Mouse (Mus musculus): ENCODE measurements at regions not wholly inside any gene's neighbourhood (a gene's known extent, or its start where the extent isn't known, plus 50 kb on each side); places are given as distances from the start of the nearest gene placed in this dataset.
"Not testable (repeated sequence)": the region's sequence is repeated elsewhere in the genome, so short reads cannot be mapped to it uniquely, and the experiment has no call there.

DNA sequence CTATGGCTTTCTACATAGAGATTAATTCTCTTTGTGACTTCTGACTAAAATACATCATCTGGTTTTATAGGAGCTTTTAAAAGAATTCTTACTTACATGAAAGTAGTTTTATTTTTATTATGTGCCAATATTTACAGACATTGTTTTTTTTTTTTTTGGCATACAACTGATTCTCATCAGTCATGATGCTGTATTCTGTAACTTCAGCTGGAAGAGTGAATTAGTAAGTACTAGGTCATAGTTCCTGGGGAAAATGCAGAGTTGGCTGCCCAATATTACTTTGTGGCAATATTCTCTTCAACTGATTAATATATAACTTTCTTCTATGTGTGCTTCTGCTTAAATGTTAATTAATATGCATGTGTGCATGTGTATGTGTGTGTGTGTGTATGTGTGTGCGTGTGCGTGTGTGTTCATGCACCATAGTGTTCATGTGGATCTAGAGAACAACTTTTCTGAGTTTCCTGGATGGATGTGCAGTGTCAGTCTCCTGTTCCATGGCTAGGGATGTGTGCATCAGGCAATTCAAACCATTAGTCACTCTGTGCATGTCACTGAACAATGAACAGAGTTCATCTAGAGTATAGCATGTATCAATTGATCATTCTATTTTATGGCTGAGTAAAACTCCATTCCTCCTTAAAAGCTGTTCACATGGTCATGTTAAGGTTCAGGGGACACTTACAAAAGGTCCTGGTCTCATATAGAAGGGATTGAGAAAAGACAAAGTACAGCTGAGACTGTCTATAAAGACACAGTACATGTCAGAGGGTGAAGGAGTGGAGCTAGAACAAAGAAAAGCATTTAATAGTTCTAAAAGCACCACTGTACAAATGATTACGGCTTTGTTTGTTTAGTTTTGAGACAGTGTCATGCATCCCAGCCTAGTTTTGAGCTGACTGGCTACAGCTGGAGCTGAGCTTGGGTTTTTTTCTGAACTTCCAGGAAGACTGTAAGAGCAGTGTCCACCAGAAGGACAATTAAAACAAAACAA lies 431.8 kb downstream of the Lmo7 start:
- DNase-seq: no peak

DNA sequence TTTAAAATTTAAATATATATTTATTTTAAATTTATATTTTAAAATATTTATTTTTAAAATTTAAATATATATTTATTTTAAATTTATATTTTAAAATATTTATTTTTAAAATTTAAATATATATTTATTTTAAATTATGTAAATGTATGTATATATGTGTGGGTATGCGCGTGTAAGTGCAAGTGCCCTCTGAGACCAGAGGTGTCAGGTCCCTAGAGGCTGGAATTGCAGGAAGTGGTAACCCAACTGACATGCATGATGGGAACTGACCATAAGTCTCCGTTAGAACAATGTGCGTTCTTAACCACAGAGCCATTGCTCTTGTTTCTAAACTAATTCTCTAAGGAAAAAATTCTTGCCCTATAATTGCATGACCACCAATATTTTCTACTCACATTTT lies 420.7 kb downstream of the Lmo7 start:
- not testable (repeated sequence) for DNase-seq

DNA sequence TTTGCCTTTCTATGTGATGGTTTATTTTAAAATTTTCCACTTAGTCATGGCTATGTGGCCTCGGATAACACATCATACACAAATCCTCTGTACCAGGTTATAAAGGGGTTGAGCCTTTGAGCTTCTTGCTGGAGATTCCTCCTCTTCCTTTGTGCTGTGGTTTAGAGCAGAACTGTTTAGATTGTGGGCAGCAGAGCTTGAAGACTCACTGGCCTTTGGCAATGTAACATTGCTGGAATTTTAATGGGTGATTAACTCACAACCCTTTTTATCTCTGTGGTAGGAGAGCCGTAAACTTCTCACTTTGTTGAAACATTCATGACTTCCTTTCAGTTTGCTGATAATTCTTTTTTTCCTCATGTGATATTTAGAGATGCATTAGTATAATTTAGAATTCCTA lies 413.0 kb downstream of the Lmo7 start:
- no peak for DNase-seq

DNA sequence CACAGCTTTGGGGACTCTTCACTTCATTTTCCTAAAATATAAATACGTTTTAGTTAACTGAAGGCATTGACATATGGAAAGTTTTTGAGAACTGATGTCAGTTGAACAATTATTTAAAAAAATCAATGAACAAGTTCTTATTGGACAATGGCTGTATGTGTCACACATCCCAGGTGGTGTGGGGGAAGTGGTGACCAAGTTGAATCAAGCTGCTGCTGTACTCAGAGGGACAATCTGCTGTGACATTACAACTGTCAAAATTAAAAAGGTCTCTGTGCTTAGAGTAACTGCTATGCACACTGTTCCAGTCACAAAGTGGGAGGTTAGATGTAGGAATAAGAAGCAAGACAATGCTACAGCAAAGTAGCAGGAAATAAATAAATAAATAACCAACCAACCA lies 409.2 kb downstream of the Lmo7 start:
- DNase-seq: no peak

DNA sequence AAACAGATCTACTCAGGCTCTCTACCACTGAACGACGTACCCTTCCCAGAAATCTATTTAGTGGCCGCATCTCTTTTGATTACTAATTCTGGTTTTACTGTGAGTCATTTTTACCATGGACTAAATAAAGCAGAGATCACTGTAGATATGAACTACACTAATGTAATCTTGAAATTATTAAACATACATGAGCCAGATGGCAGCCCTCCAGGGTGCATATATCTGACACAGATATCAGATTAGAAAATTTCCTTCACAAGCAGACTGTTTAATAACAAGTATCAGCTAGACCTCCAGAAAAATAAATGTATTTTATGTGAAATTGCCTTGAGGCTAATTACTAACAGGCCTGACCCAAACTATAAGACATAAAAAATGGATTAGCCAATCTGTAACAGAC lies 388.4 kb downstream of the Lmo7 start:
- DNase-seq: no peak

DNA sequence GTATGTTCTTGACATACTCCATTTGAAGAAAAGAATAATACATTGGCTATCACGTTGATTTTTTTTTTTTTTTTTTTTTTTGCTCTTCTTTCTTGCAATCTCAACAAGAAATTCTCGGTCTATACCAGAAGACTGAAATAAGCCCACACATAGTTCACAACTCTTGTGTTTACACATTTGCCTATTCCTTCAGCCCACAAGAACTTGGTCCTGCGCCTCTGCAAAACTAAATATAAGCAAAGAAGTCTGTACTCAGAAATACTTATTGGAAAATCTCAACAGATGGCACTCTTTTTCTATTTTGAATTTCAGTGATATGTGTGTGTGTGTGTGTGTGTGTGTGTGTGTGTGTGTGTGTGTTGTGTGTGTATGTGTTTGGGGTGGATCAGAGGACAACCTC lies 376.4 kb downstream of the Lmo7 start:
- no peak for DNase-seq

DNA sequence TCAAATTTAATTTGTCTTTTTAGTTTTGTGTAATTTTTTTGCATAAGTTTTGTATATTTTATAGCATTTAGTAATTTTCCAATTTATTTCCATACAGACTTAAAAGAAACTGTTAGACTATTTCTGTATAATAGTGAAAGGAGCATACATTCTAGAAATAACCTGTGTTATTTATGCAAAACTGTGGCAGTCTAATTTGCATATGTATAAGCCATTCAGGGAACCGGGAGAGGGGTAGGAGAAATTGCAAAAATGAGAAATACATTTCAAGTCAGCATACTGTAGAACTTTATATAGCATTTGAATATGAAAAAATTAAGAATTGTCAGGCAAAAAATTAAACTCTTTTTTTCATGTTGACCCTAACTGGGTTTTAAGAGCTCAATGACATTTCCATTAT lies 364.3 kb downstream of the Lmo7 start:
- no peak for DNase-seq

DNA sequence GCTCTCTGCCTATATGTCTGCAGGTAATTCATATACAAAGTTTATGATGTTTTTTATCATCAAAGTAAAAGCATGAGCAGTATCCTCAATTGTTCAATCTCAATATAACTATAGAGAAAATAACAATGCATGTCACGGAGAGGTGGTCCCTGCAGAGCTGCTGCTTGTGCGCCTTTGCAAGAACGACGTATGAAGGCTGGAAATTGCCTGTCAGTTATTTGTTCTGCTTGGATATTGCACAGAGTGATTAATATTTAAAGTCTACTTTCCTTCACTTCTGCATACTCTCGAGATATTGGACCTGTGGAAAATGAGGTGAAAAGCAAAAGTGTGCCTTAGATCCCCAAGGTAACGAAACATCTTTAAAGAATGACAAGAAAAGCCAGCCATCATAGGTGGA lies 362.8 kb downstream of the Lmo7 start:
- no peak for DNase-seq

DNA sequence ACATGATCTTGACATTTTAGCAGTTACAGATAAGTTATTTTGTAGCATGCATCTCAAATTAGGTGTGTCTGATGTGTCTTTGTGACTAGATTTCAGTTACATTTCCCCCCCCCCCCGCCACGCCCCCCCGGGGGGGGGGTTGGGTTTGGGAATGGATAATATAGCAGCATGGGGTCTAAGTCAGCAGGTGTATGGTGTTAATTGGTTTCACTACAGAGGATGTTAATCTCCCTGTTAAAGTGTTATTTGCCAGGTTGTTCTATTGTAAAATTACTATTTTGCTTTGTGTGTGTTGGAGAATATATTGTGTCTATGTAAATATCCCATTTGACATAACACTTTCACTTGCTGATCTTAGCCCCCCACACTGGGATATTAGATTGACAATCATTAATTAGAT lies 319.2 kb downstream of the Lmo7 start:
- no peak for DNase-seq

DNA sequence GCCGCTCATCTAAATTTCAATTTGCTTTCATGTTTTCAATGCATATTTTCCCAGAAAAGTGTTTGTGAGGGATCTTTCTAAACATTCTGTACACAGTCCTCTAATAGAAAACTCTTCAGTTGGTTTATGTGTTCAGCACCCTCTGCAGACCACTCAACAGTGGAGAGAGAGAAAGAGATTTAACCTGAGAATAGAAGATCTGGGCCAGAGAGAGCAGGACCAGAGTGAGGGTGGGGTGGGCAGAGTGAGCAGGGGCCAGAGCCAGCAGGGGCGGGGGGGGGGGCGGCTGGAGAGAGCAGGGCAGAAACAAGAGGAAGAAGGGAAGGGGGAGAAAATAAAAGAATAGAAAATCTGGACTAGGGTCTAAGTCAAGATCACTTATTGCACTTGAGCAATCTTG lies 318.7 kb downstream of the Lmo7 start:
- DNase-seq: no peak

DNA sequence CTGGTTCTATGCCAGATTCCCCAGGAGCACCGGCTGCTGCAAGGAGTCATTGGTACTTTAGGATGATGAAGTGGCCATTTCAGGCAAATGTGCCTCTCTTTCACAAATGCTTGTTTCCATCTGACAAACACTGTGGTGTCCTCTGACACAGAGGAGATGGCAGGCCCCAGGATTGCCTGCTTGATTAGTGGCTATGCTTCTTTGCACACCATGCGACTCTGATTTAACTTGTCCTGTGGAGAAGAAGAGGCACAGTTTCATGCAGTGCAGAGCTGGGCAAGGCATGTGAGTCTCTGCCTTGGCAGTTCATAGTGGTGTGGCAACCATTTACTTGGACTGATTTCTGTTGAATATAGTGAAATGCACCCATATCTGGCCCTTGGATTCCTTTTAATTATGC lies 308.4 kb downstream of the Lmo7 start:
- no peak for DNase-seq

DNA sequence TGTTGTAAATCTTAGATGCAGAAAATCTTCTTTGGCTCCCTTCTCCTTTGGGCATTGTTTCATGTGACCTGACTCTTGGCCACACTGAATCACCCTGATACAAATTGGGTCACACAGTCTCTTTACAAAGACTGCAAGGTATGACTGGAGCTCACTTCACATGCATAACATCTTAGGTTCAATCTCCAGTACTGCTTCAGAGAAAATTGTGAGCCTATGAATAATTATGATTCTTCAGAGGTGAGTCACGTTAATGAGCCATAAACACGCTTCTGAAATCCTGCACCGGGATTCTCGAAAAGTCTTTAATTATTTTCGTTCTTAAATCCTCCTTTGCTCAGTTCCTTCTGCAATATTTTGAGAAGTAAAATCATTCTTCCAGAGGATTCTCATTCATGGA lies 307.7 kb downstream of the Lmo7 start:
- DNase-seq: no peak

DNA sequence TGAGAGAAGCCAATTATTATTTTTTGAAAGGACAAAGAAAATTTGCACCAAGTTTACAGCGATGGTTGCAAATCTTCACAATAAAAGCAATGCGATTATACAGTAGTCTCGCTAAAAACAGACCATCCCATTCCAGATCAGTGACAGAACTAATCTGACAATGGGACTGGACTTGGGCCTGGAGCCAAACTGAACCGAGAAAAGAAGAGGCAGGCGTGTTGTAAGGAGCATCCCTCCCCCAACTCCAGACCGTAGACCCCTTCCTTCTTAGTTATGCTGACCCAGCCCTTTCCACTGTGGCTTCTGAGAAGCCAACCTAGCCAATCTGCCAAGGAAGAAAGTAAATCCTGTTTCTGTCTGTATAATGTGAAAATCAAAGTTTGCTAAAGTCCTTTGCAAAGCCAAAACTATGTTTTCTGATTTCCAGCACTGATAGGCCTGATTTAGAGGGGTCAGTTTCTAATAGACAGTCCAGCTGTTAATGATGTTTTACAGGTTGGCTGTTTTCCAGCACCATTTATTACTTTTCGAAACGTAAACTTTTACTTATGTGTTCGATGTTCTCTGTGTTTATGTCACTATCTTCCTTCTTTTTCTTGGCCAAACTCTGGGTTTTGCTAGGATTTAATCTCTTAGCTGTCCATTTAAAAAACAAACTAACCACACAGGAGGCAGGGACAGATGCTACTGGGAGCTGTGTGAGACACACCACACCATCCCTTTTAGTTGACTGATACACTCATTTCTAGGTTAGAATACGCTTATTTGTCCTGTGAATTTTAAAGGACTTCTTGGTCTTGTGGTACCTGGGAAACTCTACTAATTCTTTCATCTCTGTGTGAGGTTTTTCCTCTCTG lies 301.5 kb downstream of the Lmo7 start:
- DNase-seq: no peak

DNA sequence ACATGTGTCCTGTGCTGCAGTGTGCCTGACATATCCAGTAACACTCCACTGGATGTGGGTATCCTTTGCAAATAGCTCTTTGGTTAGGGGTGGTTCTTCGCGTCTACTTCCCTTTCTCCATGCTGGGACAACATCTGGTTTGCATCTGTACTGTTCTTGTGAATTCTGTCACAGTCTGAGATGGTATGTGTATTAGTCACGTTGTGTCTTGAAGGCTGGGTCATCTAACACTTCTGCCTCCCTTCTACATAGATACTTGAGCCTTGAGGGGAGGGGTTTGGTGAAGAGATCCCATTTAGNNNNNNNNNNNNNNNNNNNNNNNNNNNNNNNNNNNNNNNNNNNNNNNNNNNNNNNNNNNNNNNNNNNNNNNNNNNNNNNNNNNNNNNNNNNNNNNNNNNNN lies 294.9 kb downstream of the Lmo7 start:
- no peak for DNase-seq

DNA sequence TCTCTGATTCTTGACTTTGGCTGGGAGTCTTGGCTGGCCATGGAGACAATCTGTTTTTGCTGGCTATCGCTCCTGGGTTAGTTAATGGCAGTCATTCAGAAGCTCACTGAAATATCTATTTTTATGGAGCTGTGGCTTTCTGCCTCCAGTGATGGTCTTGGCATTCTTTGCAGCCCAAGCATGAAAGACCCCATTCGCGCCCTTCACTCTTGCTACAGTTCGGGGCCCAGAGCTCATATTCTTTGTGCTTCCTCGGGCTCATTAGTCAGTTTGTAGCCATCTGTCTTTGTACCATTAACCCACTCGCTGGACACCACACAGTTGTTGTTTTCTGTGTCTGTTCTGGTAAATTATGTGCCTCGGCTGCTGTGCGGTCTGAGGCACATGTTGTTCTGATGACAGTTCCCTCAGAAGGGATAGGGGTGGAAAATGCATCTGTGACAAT lies 290.4 kb downstream of the Lmo7 start:
- peak; percentile 34 for DNase-seq

DNA sequence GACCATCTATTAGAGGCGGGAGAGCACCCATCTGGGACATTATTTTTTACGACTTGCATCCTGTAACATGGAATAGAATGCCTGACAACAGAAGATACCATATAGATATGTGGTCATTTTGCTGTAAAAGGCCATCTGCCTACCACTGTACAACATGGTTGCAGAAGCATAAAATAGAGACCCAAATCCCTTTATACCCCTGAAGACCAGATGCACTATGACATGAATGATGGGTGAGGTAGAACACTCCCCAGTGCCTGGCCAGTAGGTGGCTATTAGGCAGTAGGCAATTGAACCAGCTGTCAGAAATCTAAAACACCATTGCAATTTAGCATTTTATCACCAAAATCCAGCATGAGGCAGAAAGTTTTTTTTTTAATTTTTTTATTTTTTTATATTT lies 289.6 kb downstream of the Lmo7 start:
- no peak for DNase-seq

DNA sequence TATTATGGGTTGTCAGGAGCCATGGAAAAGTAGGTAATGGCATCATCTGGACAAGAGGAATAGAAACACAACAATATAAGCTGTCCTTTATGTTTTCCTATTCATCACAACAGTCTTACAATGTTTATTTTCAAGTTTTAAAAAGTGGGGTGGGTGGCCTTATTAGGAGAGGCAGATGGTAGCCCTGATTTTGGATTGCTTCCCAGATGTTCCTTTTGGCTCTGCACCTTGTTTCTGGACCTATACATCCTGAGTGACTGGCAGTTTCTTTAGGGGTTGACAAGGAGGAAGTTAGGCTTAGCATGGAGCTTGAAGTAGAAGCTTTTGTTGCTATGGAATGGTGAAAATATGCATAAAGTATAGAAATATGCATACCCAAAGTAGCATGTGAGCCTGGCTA lies 286.8 kb downstream of the Lmo7 start:
- DNase-seq: no peak

DNA sequence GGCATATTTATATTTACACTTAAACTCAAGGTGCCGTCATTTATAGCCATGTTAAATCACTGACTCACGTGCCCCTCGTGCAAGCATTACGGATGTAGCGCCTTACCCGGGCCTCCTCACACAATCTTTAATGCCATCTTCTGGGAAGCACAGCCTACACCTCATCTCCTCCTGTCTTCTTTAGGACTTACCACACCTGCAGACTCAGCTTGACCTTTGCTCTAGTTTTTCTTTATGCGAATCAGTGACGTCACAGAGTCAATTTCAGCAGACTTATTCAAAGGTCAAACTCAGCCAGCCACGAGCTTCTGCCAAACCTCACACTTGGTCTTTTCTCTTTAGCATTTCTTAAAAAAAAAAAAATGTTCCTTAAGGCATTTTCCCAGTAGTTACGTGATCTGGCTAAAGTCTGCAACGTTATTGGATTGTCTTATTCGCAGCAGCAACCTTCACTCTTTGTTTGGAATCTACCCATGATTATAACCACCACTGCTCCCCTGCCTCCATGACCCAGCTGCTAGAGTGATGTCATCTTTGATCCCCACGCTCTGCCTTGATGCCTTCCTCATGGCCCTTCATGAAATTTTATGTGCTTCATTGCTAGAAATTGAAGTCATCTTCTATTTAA lies 285.3 kb downstream of the Lmo7 start:
- no peak for DNase-seq

DNA sequence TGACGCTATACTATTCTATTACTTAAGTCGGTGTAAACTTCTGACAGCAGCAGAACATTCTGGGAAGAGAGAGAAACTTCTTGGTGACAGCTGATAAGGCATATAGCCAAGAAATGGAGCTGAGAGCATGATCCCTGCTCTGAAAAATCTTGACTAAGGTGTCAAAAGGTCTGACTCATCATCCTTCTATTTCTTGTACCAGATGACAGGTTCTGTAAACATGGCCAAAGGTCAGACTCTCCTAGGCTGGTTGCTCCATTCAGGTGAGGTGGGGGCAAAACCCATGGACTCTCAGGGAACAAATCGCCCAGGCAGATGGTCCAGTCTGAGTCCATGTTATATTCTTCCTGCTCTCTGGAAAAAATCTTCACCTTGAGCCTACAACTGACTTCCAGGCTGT lies 283.5 kb downstream of the Lmo7 start:
- DNase-seq: no peak

DNA sequence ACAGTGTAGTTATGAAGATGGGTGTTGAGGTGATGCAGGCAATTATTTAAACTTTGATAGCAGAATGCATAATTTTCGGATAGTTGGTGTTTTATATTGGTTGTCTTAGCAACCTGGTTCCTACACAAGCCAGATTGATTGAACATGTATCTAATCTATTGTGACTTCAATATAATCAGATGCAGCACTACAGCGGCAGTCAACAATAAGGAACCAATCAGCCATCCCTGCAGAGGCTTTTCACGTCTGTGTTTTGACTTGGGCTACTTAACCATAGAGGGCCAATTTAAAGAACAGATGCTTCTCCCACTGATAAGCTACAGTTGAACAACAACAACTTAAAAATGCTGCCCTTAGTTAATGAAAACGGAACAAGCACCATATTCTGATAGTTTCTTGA lies 267.8 kb downstream of the Lmo7 start:
- DNase-seq: no peak

DNA sequence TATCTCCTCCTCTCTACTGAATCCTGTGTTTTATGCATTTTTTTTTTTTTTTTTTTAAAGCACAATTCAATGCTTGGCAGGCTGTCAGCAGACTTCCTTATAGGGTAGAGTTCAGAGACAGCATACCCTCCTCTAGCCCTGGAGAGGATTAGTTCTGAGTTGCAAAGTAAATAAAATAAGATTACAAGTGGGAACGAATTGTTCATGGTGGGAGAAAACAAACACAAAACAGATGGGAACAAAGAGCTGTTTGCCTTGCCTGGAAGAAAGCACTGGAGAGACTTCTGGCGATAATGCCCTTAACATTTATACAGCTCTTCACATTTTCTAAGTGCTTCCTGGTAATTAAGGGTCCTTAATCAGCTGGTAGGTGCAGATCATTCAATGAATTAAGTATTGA lies 254.6 kb downstream of the Lmo7 start:
- DNase-seq: peak; percentile 12

All from heart, postnatal 4 days (tissue).